Mouse (Mus musculus) Patski (cell line): ENCODE data around the gene Olfr1392. TPM values are rescaled to one million over a fixed set of nuclear protein-coding genes. Genes with fewer than 3 reads are reported as not detected.
"Not testable (repeated sequence)": the region's sequence is repeated elsewhere in the genome, so short reads cannot be mapped to it uniquely, and the experiment has no call there.

Experiments
- ATAC-seq: fragments of 100-300 bp; one replicate; pipeline ENCODE4 v1.8.0; 2021
- CTCF ChIA-PET: fragments of 350-600 bp; sonication (Branson Sonifier 250); formaldehyde crosslinking; loops from one replicate; lab custom pipeline; 2022; ENCODE audit warnings: inconsistent platforms; lab: Charles Lee
- POLR2A ChIA-PET: fragments of 350-600 bp; sonication (Branson Sonifier 250); formaldehyde crosslinking; loops from one replicate; lab custom pipeline; 2022; ENCODE audit warnings: antibody characterized with exemption, inconsistent platforms; lab: Charles Lee
- DNase-seq: peaks from one replicate; pipeline ENCODE4 v3.0.0-alpha.2; 2011; ENCODE audit warnings: low read depth, low spot score
- H3K27me3 ChIP-seq: fragments of 371-371 bp; one replicate; pipeline ENCODE4 v1.5.1; 2021
- CTCF ChIP-seq: fragments of 100-300 bp; IDR thresholded peaks from one replicate; pipeline ENCODE4 v1.5.1; 2021
- in situ Hi-C: fragments of 300-500 bp; cut with MboI; formaldehyde crosslinking; loops from 3 replicates; pipeline ENCODE4 v1.11.1; 2018; ENCODE audit warnings: low pct_unique_long_range_greater_than_20kb, mixed read lengths
- polyA plus RNA-seq: library from polyadenylated mRNA; unstranded; gene quantifications from one replicate; pipeline ENCODE4 v1.2.3, GENCODE M21; 2021

Olfr1392 gene
- polyA plus RNA-seq, result 0.14 TPM

GRCm38 (mm10) chr11:49284982-49285381 lies at the start of gene Olfr1392:
Olfr1392 (plus strand) TSS chr11:49285282.
- CTCF ChIA-PET, result interaction anchor here (1.1 kb wide), 1 partner anchor 38 kb away, joined by 3 read pairs; no protein-coding TSS in a partner anchor
- DNase-seq, ATAC-seq, H3K27me3 ChIP-seq, POLR2A ChIA-PET: not testable (repeated sequence)
- in situ Hi-C loops, result loop anchor here (5.0 kb wide), 1 partner anchor 122 kb away; no protein-coding TSS in a partner anchor

GRCm38 (mm10) chr11:49235459-49236207 lies 49.4 kb upstream of the Olfr1392 start:
- TF ChIP-seq CTCF, result no peak
- ChIA-PET POLR2A (interaction anchor here (1.0 kb wide), 1 partner anchor 33 kb away, joined by 4 read pairs; the partner anchor contains the start of gene Zfp62), CTCF (interaction anchor here (0.7 to 1.8 kb wide), 5 partner anchors 10 to 36 kb away, joined by 3 to 5 read pairs (median 3); no protein-coding TSS in a partner anchor)
- DNase-seq, result no peak
- ATAC-seq, result no peak
- no peaks in the 10 kb centered on the region for H3K27me3 ChIP-seq
- in situ Hi-C loops, result no loop called here

GRCm38 (mm10) chr11:49236891-49237290 lies 48.2 kb upstream of the Olfr1392 start:
- DNase-seq (no peak), ATAC-seq (no peak)
- TF ChIP-seq CTCF, result no peak
- ChIA-PET CTCF (no interaction called here), POLR2A (no interaction called here)
- no peaks in the 10 kb centered on the region for H3K27me3 ChIP-seq
- in situ Hi-C loops, result no loop called here

- TF ChIP-seq CTCF, result no peak
- ChIA-PET POLR2A (no interaction called here), CTCF (no interaction called here)
- in situ Hi-C loops, result no loop called here
- ATAC-seq (no peak), DNase-seq (no peak)
- H3K27me3 ChIP-seq, result no peaks in the 10 kb centered on the region
Measured at GRCm38 (mm10) chr11:49237532-49237931, 47.5 kb upstream of the Olfr1392 start.

- POLR2A ChIA-PET, result no interaction called here
- DNase-seq (no peak), ATAC-seq (no peak)
- TF ChIP-seq CTCF, result no peak
- H3K27me3 ChIP-seq, result no peaks in the 10 kb centered on the region
- CTCF ChIA-PET, result no interaction called here
- in situ Hi-C loops, result no loop called here
Measured at GRCm38 (mm10) chr11:49240310-49240709, 44.8 kb upstream of the Olfr1392 start.

- no peak for ATAC-seq
- POLR2A ChIA-PET, result no interaction called here
- in situ Hi-C loops, result no loop called here
Measured at GRCm38 (mm10) chr11:49240874-49241273, 44.2 kb upstream of the Olfr1392 start.

GRCm38 (mm10) chr11:49241471-49241870 lies 43.6 kb upstream of the Olfr1392 start:
- in situ Hi-C loops, result no loop called here
- H3K27me3 ChIP-seq, result no peaks in the 10 kb centered on the region
- ATAC-seq, result no peak
- no peak for DNase-seq
- POLR2A ChIA-PET, result interaction anchor here (0.5 kb wide), 1 partner anchor 29 kb away, joined by 3 read pairs; no protein-coding TSS in a partner anchor
- no peak for TF ChIP-seq CTCF
- CTCF ChIA-PET, result interaction anchor here (1.0 kb wide), 2 partner anchors 28 to 31 kb away, joined by 3 read pairs; no protein-coding TSS in a partner anchor

More at GRCm38 (mm10) chr11:49240874-49241273, 44.2 kb upstream of the Olfr1392 start:
- CTCF ChIA-PET, result no interaction called here
- DNase-seq, result no peak
- TF ChIP-seq CTCF, result no peak
- no peaks in the 10 kb centered on the region for H3K27me3 ChIP-seq

GRCm38 (mm10) chr11:49242944-49243626 lies 42.0 kb upstream of the Olfr1392 start:
- ChIA-PET POLR2A (no interaction called here), CTCF (interaction anchor here (0.6 to 1.4 kb wide), 4 partner anchors 8 to 56 kb away, joined by 3 to 4 read pairs (median 3); partner anchors contain the start of genes Btnl9 and Zfp62)
- in situ Hi-C loops, result no loop called here
- ATAC-seq (peak; percentile 0), DNase-seq (no peak)
- TF ChIP-seq CTCF, result no peak
- H3K27me3 ChIP-seq, result no peaks in the 10 kb centered on the region

- in situ Hi-C loops, result no loop called here
- no peak for TF ChIP-seq CTCF
- DNase-seq (no peak), ATAC-seq (peak; percentile 89)
- ChIA-PET CTCF (interaction anchor here (0.6 to 1.4 kb wide), 4 partner anchors 9 to 57 kb away, joined by 3 to 4 read pairs (median 3); partner anchors contain the start of genes Btnl9 and Zfp62), POLR2A (no interaction called here)
- H3K27me3 ChIP-seq, result no peaks in the 10 kb centered on the region
Measured at GRCm38 (mm10) chr11:49243727-49244594, 41.1 kb upstream of the Olfr1392 start, which contains the start of gene Mgat1. Mgat1 (plus strand) TSS chr11:49244191.

GRCm38 (mm10) chr11:49244595-49244930 lies 40.5 kb upstream of the Olfr1392 start:
- ATAC-seq (no peak), DNase-seq (no peak)
- no peaks in the 10 kb centered on the region for H3K27me3 ChIP-seq
- ChIA-PET POLR2A (interaction anchor here (1.0 kb wide), 1 partner anchor 42 kb away, joined by 4 read pairs; the partner anchor contains the start of gene Zfp62), CTCF (no interaction called here)
- TF ChIP-seq CTCF, result no peak
- in situ Hi-C loops, result no loop called here
